Mouse (Mus musculus): ENCODE measurements around the gene Nox1. TPM values are rescaled to one million over a fixed set of nuclear protein-coding genes. Genes with fewer than 3 reads are reported as not detected.
A peak's percentile ranks its signal among the peaks of the same experiment; 100 is the strongest.

The Nox1 gene
- total RNA-seq (2014; rRNA removed), result 0.57 and 1.4 TPM in 2 replicates
- 0.16 and 0.26 TPM in 2 replicates for polyA plus RNA-seq (2015; fragmentation: Nextera tagmentation; extraction: Ambion mirVana)

DNA sequence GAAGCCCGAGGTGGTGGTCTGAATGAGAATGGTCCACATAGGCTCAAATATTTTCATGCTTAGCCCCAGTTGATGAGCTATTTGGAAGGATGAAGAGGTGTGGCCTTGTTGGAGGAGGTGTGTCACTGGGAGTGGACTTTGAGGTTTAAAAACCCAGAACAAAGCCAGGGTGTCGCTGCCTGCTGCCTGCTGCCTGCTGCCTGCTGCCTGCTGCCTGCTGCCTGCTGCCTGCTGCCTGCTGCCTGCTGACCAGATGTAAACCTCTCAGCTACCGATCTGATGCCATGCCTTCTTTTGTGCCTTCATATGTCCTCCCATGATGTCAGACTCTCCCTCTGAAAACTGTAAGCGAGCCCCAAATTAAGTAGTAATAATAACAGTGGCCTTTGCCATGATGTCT is at the start of gene Nox1:
Nox1 (minus strand) TSS at position 101 of the 400 bp plus-strand sequence.
- H3K9ac ChIP-seq (replicated peaks; ENCODE audit: low read length, poor library complexity, severe bottlenecking), result no peak within 1 kb of the TSS
- ATAC-seq (ENCODE audit: low FRiP score) (no peak), DNase-seq (ENCODE audit: low spot score) (no peak)
- no peaks in the 10 kb centered on the region for H3K4me1 ChIP-seq (ENCODE audit: insufficient read depth, low read length)
- H3K27me3 ChIP-seq (ENCODE audit: insufficient read depth, low read length), result no peaks in the 10 kb centered on the region
- H3K27ac ChIP-seq (ENCODE audit: low read depth, low read length), result no peak within 1 kb of the TSS
- 53% methylated on average over 4 of the region's 4 CpGs for WGBS
- no peaks in the 10 kb centered on the region for H3K36me3 ChIP-seq (ENCODE audit: insufficient read depth, low read length)
- H3K4me3 ChIP-seq (ENCODE audit: low read depth, low read length), result no peak within 1 kb of the TSS
- no peak within 1 kb of the TSS for H3K4me2 ChIP-seq (ENCODE audit: low read depth, low read length, poor library complexity, severe bottlenecking)
- no peak for TF ChIP-seq CTCF (IDR thresholded peaks at IDR 0.05)
- no peaks in the 10 kb centered on the region for H3K9me3 ChIP-seq (ENCODE audit: low read length)

DNA sequence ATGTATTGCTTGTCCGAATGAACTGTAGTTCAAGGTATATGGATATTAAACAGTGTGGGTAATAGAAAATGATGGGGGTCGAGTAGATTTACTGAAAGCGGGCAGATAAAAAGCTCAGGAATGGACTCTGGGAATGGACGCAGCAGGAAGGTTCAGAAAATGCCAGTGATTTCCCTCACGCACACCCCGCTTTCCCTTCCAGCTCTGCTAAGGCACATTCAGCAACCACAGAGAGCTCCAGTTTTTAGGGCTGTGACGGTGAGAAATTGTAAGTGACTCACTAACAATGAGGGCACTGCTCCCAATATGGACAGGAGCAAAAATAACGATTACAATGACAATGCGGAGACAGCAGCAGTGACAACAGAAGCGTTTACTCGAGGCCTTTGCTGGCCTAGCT is 40.4 kb upstream of the Nox1 start:
- ATAC-seq (ENCODE audit: low FRiP score) (peak; percentile 66), DNase-seq (ENCODE audit: low spot score) (peak; percentile 37)
- Histone ChIP-seq H3K4me1 (ENCODE audit: insufficient read depth, low read length) (no peaks in the 10 kb centered on the region), H3K4me2 (ENCODE audit: low read depth, low read length, poor library complexity, severe bottlenecking) (no peak overlapping the region), H3K36me3 (ENCODE audit: insufficient read depth, low read length) (no peaks in the 10 kb centered on the region), H3K27ac (ENCODE audit: low read depth, low read length) (0 out of 2 replicates have a peak overlapping the region, but pooled peaks have one; percentile 12), H3K9ac (replicated peaks; ENCODE audit: low read length, poor library complexity, severe bottlenecking) (no peak overlapping the region), H3K4me3 (ENCODE audit: low read depth, low read length) (no peak overlapping the region), H3K27me3 (ENCODE audit: insufficient read depth, low read length) (no peaks in the 10 kb centered on the region), H3K9me3 (ENCODE audit: low read length) (no peaks in the 10 kb centered on the region)
- TF ChIP-seq CTCF (IDR thresholded peaks at IDR 0.05), result no peak
- WGBS, result 56% methylated on average over 11 of the region's 11 CpGs

DNA sequence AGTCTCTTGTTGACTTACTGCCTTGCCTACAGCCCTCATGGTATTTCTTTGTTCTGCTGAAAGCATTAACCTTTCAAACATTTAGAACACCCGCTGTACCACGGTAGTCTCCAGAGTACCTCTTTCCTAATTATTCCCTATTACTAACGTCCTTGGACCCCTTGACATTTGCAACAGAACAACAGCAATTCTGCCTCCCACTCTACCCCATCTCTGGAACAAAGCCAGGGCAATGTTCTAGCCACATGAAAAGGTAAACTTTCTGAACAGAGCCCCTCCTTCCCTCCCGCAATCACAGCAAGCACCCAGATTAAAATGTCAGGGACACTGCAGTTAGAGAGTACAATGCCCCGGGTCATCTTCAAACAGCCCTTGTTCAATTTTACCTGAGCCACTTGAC is 39.4 kb upstream of the Nox1 start:
- 42% methylated on average over 5 of the region's 5 CpGs for WGBS
- no peak overlapping the region for H3K4me2 ChIP-seq (ENCODE audit: low read depth, low read length, poor library complexity, severe bottlenecking)
- no peak for ATAC-seq (ENCODE audit: low FRiP score)

DNA sequence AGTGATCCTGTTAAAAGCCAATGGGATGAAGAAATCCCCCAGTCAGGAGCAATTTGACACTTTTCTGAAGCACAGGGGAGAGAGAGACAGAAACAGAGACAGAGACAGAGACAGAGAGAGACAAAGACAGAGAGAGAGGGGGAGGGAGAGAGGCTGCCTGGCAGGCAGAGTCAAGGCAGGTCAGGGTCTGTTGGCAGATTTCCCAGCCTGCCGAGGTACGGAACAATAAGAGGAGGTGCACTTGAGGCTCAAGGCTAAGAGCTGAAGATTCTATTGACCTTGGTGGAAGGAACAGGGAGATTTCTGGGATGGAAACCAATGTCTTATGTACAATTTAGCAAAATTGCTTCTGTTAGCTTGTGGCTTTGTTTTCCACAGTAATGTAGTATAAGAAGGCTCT is 26.4 kb upstream of the Nox1 start:
- DNase-seq (ENCODE audit: low spot score) (no peak), ATAC-seq (ENCODE audit: low FRiP score) (no peak)
- TF ChIP-seq CTCF (IDR thresholded peaks at IDR 0.05), result no peak
- Histone ChIP-seq H3K27me3 (ENCODE audit: insufficient read depth, low read length) (no peaks in the 10 kb centered on the region), H3K36me3 (ENCODE audit: insufficient read depth, low read length) (no peaks in the 10 kb centered on the region), H3K9ac (replicated peaks; ENCODE audit: low read length, poor library complexity, severe bottlenecking) (no peak overlapping the region), H3K4me2 (ENCODE audit: low read depth, low read length, poor library complexity, severe bottlenecking) (no peak overlapping the region), H3K27ac (ENCODE audit: low read depth, low read length) (no peak overlapping the region), H3K4me3 (ENCODE audit: low read depth, low read length) (no peak overlapping the region), H3K9me3 (ENCODE audit: low read length) (no peaks in the 10 kb centered on the region), H3K4me1 (ENCODE audit: insufficient read depth, low read length) (no peaks in the 10 kb centered on the region)
- WGBS, result 57% methylated on average over 2 of the region's 2 CpGs

More for the DNA sequence above, 39.4 kb upstream of the Nox1 start:
- no peak for TF ChIP-seq CTCF (IDR thresholded peaks at IDR 0.05)
- Histone ChIP-seq H3K9ac (replicated peaks; ENCODE audit: low read length, poor library complexity, severe bottlenecking) (no peak overlapping the region), H3K4me1 (ENCODE audit: insufficient read depth, low read length) (no peaks in the 10 kb centered on the region), H3K9me3 (ENCODE audit: low read length) (no peaks in the 10 kb centered on the region), H3K27me3 (ENCODE audit: insufficient read depth, low read length) (no peaks in the 10 kb centered on the region), H3K36me3 (ENCODE audit: insufficient read depth, low read length) (no peaks in the 10 kb centered on the region), H3K27ac (ENCODE audit: low read depth, low read length) (no peak overlapping the region), H3K4me3 (ENCODE audit: low read depth, low read length) (no peak overlapping the region)
- DNase-seq (ENCODE audit: low spot score), result no peak

DNA sequence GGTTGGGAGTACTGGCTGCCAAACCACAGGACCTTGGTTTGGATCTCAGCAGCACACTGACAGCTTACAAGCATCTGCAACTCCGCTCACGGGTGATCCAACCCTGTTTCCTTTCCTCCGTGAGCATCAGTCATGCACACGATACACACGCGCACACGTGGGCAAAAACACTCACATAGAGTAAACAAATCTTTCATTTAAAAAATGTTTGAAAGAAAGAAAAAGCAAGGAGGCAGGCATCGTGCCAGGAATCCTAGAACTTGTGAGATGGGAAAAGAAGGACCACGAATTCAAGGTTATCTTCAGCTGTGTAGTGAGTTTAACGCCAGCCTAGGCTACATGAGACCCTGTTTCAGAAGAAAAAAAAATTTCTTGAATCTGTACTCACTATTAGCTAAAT is 24.2 kb upstream of the Nox1 start:
- no peak for TF ChIP-seq CTCF (IDR thresholded peaks at IDR 0.05)
- Histone ChIP-seq H3K27me3 (ENCODE audit: insufficient read depth, low read length) (no peaks in the 10 kb centered on the region), H3K9me3 (ENCODE audit: low read length) (no peaks in the 10 kb centered on the region), H3K27ac (ENCODE audit: low read depth, low read length) (no peak overlapping the region), H3K9ac (replicated peaks; ENCODE audit: low read length, poor library complexity, severe bottlenecking) (no peak overlapping the region), H3K4me3 (ENCODE audit: low read depth, low read length) (no peak overlapping the region), H3K36me3 (ENCODE audit: insufficient read depth, low read length) (no peaks in the 10 kb centered on the region), H3K4me2 (ENCODE audit: low read depth, low read length, poor library complexity, severe bottlenecking) (no peak overlapping the region), H3K4me1 (ENCODE audit: insufficient read depth, low read length) (no peaks in the 10 kb centered on the region)
- no peak for DNase-seq (ENCODE audit: low spot score)
- ATAC-seq (ENCODE audit: low FRiP score), result no peak
- WGBS, result 89% methylated on average over 10 of the region's 10 CpGs

DNA sequence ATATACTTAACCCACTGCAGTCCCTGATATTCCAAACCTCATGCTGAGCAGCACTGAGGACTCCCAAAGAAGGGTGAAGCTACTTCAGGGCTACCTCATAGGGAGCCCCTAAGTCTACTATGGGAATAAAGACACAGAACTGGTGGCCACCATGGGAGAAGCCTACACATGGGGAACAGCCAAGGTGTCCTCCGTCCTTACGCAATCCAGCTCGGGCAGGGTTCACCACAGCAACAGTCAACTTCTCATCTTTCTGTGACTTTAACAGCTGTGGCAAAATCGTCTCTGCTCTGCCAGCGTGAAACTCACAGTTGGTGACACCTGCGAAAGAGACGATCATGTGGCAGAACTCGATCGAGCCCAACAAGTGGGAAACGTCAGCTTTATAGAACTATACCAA is 16.5 kb upstream of the Nox1 start:
- no peaks in the 10 kb centered on the region for H3K9me3 ChIP-seq (ENCODE audit: low read length)
- no peak overlapping the region for H3K4me2 ChIP-seq (ENCODE audit: low read depth, low read length, poor library complexity, severe bottlenecking)
- 90% methylated on average over 10 of the region's 10 CpGs for WGBS
- no peak for DNase-seq (ENCODE audit: low spot score)
- H3K9ac ChIP-seq (replicated peaks; ENCODE audit: low read length, poor library complexity, severe bottlenecking), result no peak overlapping the region
- no peaks in the 10 kb centered on the region for H3K36me3 ChIP-seq (ENCODE audit: insufficient read depth, low read length)
- ATAC-seq (ENCODE audit: low FRiP score), result no peak
- H3K27ac ChIP-seq (ENCODE audit: low read depth, low read length), result no peak overlapping the region
- no peak overlapping the region for H3K4me3 ChIP-seq (ENCODE audit: low read depth, low read length)
- TF ChIP-seq CTCF (IDR thresholded peaks at IDR 0.05), result no peak
- no peaks in the 10 kb centered on the region for H3K4me1 ChIP-seq (ENCODE audit: insufficient read depth, low read length)
- no peaks in the 10 kb centered on the region for H3K27me3 ChIP-seq (ENCODE audit: insufficient read depth, low read length)

Measured in midbrain, postnatal 0 days (tissue).